Mouse (Mus musculus): ENCODE measurements around the gene Trib3. TPM values are rescaled to one million over a fixed set of nuclear protein-coding genes. Genes with fewer than 3 reads are reported as not detected.
"Not testable (repeated sequence)": the region's sequence is repeated elsewhere in the genome, so short reads cannot be mapped to it uniquely, and the experiment has no call there.

Trib3 gene
- polyA plus RNA-seq (2012; rRNA removed) = 3.6 and 4.3 TPM in 2 replicates

- no peak for DNase-seq (ENCODE audit: low read depth)
Observed at GRCm38 (mm10) chr2:152343329-152344213, at the start of gene Trib3. Gene Trib3 (minus strand): TSS chr2:152344032.

- DNase-seq (ENCODE audit: low read depth) = no peak
Observed at GRCm38 (mm10) chr2:152393225-152394017, 49.6 kb upstream of the Trib3 start.

GRCm38 (mm10) chr2:152392786-152393185, 49.0 kb upstream of the Trib3 start:
- DNase-seq (ENCODE audit: low read depth) = no peak

GRCm38 (mm10) chr2:152384191-152384590, 40.4 kb upstream of the Trib3 start:
- no peak for DNase-seq (ENCODE audit: low read depth)

- no peak for DNase-seq (ENCODE audit: low read depth)
Observed at GRCm38 (mm10) chr2:152376345-152376741, 32.5 kb upstream of the Trib3 start, which contains the start of gene Nrsn2. Gene Nrsn2 (minus strand): TSS chr2:152376638.

- DNase-seq (ENCODE audit: low read depth) = no peak
Observed at GRCm38 (mm10) chr2:152375652-152376344, 32.0 kb upstream of the Trib3 start.

GRCm38 (mm10) chr2:152373547-152373946, 29.7 kb upstream of the Trib3 start:
- no peak for DNase-seq (ENCODE audit: low read depth)

- DNase-seq (ENCODE audit: low read depth) = no peak
Observed at GRCm38 (mm10) chr2:152372661-152373060, 28.8 kb upstream of the Trib3 start.

- DNase-seq (ENCODE audit: low read depth) = no peak
Observed at GRCm38 (mm10) chr2:152372104-152372503, 28.3 kb upstream of the Trib3 start.

GRCm38 (mm10) chr2:152368532-152369140, 24.8 kb upstream of the Trib3 start:
- DNase-seq (ENCODE audit: low read depth) = no peak

- DNase-seq (ENCODE audit: low read depth) = no peak
Observed at GRCm38 (mm10) chr2:152367917-152368316, 24.1 kb upstream of the Trib3 start.

- no peak for DNase-seq (ENCODE audit: low read depth)
Observed at GRCm38 (mm10) chr2:152363245-152364147, 19.7 kb upstream of the Trib3 start.

- no peak for DNase-seq (ENCODE audit: low read depth)
Observed at GRCm38 (mm10) chr2:152361193-152361592, 17.4 kb upstream of the Trib3 start.

GRCm38 (mm10) chr2:152360271-152360775, 16.5 kb upstream of the Trib3 start:
- no peak for DNase-seq (ENCODE audit: low read depth)

GRCm38 (mm10) chr2:152359616-152360015, 15.8 kb upstream of the Trib3 start:
- no peak for DNase-seq (ENCODE audit: low read depth)

- not testable (repeated sequence) for DNase-seq (ENCODE audit: low read depth)
Observed at GRCm38 (mm10) chr2:152358977-152359376, 15.1 kb upstream of the Trib3 start.

GRCm38 (mm10) chr2:152357254-152357653, 13.4 kb upstream of the Trib3 start:
- no peak for DNase-seq (ENCODE audit: low read depth)

- no peak for DNase-seq (ENCODE audit: low read depth)
Observed at GRCm38 (mm10) chr2:152349842-152350540, 6.2 kb upstream of the Trib3 start.

GRCm38 (mm10) chr2:152349205-152349604, 5.4 kb upstream of the Trib3 start:
- no peak for DNase-seq (ENCODE audit: low read depth)

- DNase-seq (ENCODE audit: low read depth) = no peak
Observed at GRCm38 (mm10) chr2:152347722-152348121, 3.9 kb upstream of the Trib3 start.
